Mouse (Mus musculus): Measurements from ENCODE around the gene Gimap8.

Gimap8 gene

GRCm38 (mm10) chr6:48638553-48638952 lies 8.5 kb upstream of the Gimap8 start:
- no peak for DNase-seq

GRCm38 (mm10) chr6:48641391-48641790 lies 5.6 kb upstream of the Gimap8 start:
- no peak for DNase-seq

- DNase-seq: peak in 1 of 2 experiments; percentile 41
These were observed 4.2 kb upstream of the Gimap8 start for GRCm38 (mm10) chr6:48642764-48643292.

- peak; percentile 66 for DNase-seq
These were observed 1.2 kb upstream of the Gimap8 start for GRCm38 (mm10) chr6:48645660-48646308.

- DNase-seq: no peak
These were observed 734 bp upstream of the Gimap8 start for GRCm38 (mm10) chr6:48646309-48646690.

- DNase-seq: no peak
These were observed 577 bp downstream of the Gimap8 start for GRCm38 (mm10) chr6:48647611-48648010.

- DNase-seq: no peak
These were observed 1.7 kb downstream of the Gimap8 start for GRCm38 (mm10) chr6:48648779-48649178.

GRCm38 (mm10) chr6:48650041-48650440 lies 3.0 kb downstream of the Gimap8 start:
- no peak for DNase-seq

- DNase-seq: no peak
These were observed 11.7 kb downstream of the Gimap8 start for GRCm38 (mm10) chr6:48658721-48659120.

GRCm38 (mm10) chr6:48664750-48665149 lies 17.7 kb downstream of the Gimap8 start:
- DNase-seq: no peak

- DNase-seq: no peak
These were observed 18.4 kb downstream of the Gimap8 start for GRCm38 (mm10) chr6:48665471-48665870.

- no peak for DNase-seq
These were observed 19.1 kb downstream of the Gimap8 start for GRCm38 (mm10) chr6:48666159-48666586.

- DNase-seq: no peak
These were observed 21.0 kb downstream of the Gimap8 start for GRCm38 (mm10) chr6:48668022-48668421.

GRCm38 (mm10) chr6:48669446-48669969 lies 22.5 kb downstream of the Gimap8 start:
- no peak for DNase-seq

GRCm38 (mm10) chr6:48674291-48675058 lies 27.4 kb downstream of the Gimap8 start:
- no peak for DNase-seq

GRCm38 (mm10) chr6:48675400-48675930 lies 28.4 kb downstream of the Gimap8 start:
- no peak for DNase-seq

GRCm38 (mm10) chr6:48675931-48676859 lies 29.2 kb downstream of the Gimap8 start, which contains the start of gene Gimap9:
Gene Gimap9, plus strand, starts transcription at chr6:48676129.
- no peak for DNase-seq

GRCm38 (mm10) chr6:48676860-48677415 lies 29.9 kb downstream of the Gimap8 start:
- DNase-seq: no peak

- no peak for DNase-seq
These were observed 30.7 kb downstream of the Gimap8 start for GRCm38 (mm10) chr6:48677492-48678345.

- DNase-seq: no peak
These were observed 31.4 kb downstream of the Gimap8 start for GRCm38 (mm10) chr6:48678391-48678790.

- DNase-seq: no peak
These were observed 32.7 kb downstream of the Gimap8 start for GRCm38 (mm10) chr6:48679701-48680100.
